8 mouse cellular contexts compared by ENCODE assay signal in the genomic region with DNA sequence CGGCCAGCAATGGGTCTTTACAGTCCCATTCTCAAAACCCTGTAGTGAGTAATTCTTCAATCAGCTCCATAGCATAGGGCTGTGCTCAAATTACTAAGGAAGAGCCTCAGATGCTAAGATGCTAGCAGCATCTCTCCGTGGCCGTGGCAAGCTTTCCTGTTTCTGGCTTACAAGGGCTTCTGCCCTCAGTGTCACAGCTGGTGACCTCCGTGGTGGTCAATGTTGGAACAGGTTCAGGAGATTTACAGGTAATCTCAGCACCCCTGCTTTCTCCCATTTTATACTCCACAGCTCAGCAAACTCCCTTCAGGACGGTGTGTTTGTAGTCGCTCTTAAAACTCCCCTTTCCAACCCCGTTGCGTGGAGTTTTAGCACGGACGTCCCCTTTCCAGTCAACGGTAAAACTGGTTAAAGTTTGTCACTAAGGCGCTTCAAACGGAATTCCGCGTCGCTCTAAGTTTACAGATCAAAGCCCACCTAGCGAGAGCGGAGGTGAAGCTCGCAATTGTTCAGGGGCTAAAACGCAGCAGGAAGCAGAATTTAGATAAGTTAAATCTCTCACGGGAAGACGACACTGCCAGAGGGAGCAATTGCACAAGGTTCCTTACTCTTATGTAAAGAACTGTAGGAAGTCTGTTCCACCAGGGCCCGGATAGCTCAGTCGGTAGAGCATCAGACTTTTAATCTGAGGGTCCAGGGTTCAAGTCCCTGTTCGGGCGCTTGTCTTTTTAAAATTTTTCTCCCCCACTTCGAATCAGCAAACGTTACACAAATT. TPM values are rescaled to one million over a fixed set of nuclear protein-coding genes. Genes with fewer than 3 reads are reported as not detected.
A peak's percentile ranks its signal among the peaks of the same experiment; 100 is the strongest.
DNase-seq lines count a peak whose midpoint lies in the region; ATAC-seq and TF ChIP-seq lines count a peak whose summit lies in the region.

No protein-coding gene starts in this region.

- H3K4me2 ChIP-seq in forebrain, embryonic 13.5 days: peak overlapping the region; percentile 71
- H3K4me2 ChIP-seq in hindbrain, embryonic 11.5 days (replicated peaks; ENCODE audit: low read depth, low read length): peak overlapping the region; percentile 40
- peak overlapping the region; percentile 60 for H3K4me2 ChIP-seq in lung, embryonic 16.5 days (ENCODE audit: low read depth, low read length)

- peak overlapping the region; percentile 56 for H3K27ac ChIP-seq in MEL (ENCODE audit: control insufficient read depth, low read depth, low read length)
- peak overlapping the region; percentile 73 for H3K27ac ChIP-seq in forebrain, embryonic 13.5 days
- peak overlapping the region; percentile 39; the same call in 1 of the 2 replicates for H3K27ac ChIP-seq in hindbrain, embryonic 11.5 days (ENCODE audit: low read depth, low read length)
- H3K27ac ChIP-seq in lung, embryonic 16.5 days (ENCODE audit: low read length): peak overlapping the region; percentile 86

- peak overlapping the region; percentile 62 for H3K9ac ChIP-seq in MEL (ENCODE audit: control insufficient read depth, low read depth, low read length, poor library complexity, severe bottlenecking)
- peak overlapping the region; percentile 61 for H3K9ac ChIP-seq in forebrain, embryonic 13.5 days
- peak overlapping the region; percentile 28 for H3K9ac ChIP-seq in hindbrain, embryonic 11.5 days (ENCODE audit: low read depth, low read length)
- peak overlapping the region; percentile 71 for H3K9ac ChIP-seq in lung, embryonic 16.5 days (ENCODE audit: low read length)

- H3K9me3 ChIP-seq in MEL (replicated peaks; ENCODE audit: insufficient read depth, low read length): no peaks in the 10 kb centered on the region
- H3K9me3 ChIP-seq in forebrain, embryonic 13.5 days (replicated peaks): no peaks in the 10 kb centered on the region
- H3K9me3 ChIP-seq in hindbrain, embryonic 11.5 days (ENCODE audit: control insufficient read depth, low read length): no peaks in the 10 kb centered on the region
- no peaks in the 10 kb centered on the region for H3K9me3 ChIP-seq in lung, embryonic 16.5 days (ENCODE audit: control insufficient read depth, low read length)

- TF ChIP-seq POLR2A in MEL (IDR thresholded peaks at IDR 0.05; ENCODE audit: control insufficient read depth in 1 of 2, insufficient read depth in 1 of 2, low read depth in 1 of 2, low read length in 2 of 2, poor library complexity in 1 of 2): no peak

- ATAC-seq in cerebellum, adult (ENCODE audit: insufficient number of reproducible peaks, low FRiP score, low TSS enrichment): peak; percentile 45; the same call in 1 of the 2 replicates
- ATAC-seq in forebrain, embryonic 13.5 days: peak; percentile 92
- ATAC-seq in hindbrain, embryonic 11.5 days (ENCODE audit: low FRiP score): peak; percentile 89
- ATAC-seq in lung, embryonic 16.5 days (ENCODE audit: low read depth): peak; percentile 93

- H3K79me2 ChIP-seq in MEL (ENCODE audit: control insufficient read depth, insufficient read depth, low read length, poor library complexity): no peaks in the 10 kb centered on the region

- DNase-seq in MEL (ENCODE audit: low read depth, low spot score): peak; percentile 93
- DNase-seq in hindbrain, embryonic 11.5 days (ENCODE audit: low spot score): peak; percentile 91
- peak; percentile 50 to 63 for DNase-seq in layer of hippocampus, postnatal 10 days (ENCODE audit: low spot score in 2 of 2)
- DNase-seq in ovary, postnatal 14 days (ENCODE audit: low spot score): peak; percentile 51
- peak; percentile 61 for DNase-seq in thymus, postnatal 4 days

- TF ChIP-seq EP300 in MEL (IDR thresholded peaks at IDR 0.05; ENCODE audit: low read depth in 1 of 2, low read length in 2 of 2): no peak

- no peaks in the 10 kb centered on the region for H3K27me3 ChIP-seq in MEL (ENCODE audit: control insufficient read depth in 1 of 2, insufficient read depth in 2 of 2, low read length in 2 of 2)
- H3K27me3 ChIP-seq in forebrain, embryonic 13.5 days: no peaks in the 10 kb centered on the region
- H3K27me3 ChIP-seq in hindbrain, embryonic 11.5 days (ENCODE audit: control insufficient read depth, insufficient read depth, low read length): no peaks in the 10 kb centered on the region
- H3K27me3 ChIP-seq in lung, embryonic 16.5 days (ENCODE audit: control insufficient read depth, insufficient read depth, low read depth, low read length): no peaks in the 10 kb centered on the region

- H3K4me1 ChIP-seq in MEL (ENCODE audit: control insufficient read depth in 1 of 2, insufficient read depth in 2 of 2, low read length in 2 of 2): peaks cover 0 to 21% of the 10 kb centered on the region in 2 experiments; a peak in 2 of 4 replicates
- peaks cover 11% of the 10 kb centered on the region for H3K4me1 ChIP-seq in forebrain, embryonic 13.5 days
- no peaks in the 10 kb centered on the region for H3K4me1 ChIP-seq in hindbrain, embryonic 11.5 days (replicated peaks; ENCODE audit: control insufficient read depth, insufficient read depth, low read length)
- H3K4me1 ChIP-seq in lung, embryonic 16.5 days (replicated peaks; ENCODE audit: control insufficient read depth, insufficient read depth, low read length): peaks cover 8% of the 10 kb centered on the region; the same call in 1 of the 2 replicates

- TF ChIP-seq CTCF in MEL (IDR thresholded peaks at IDR 0.05 in 2 of 3, conservative IDR thresholded peaks at IDR 0.05 in 1 of 3; ENCODE audit: control insufficient read depth in 1 of 3, insufficient read depth in 1 of 3, low read depth in 2 of 3, low read length in 3 of 3, poor library complexity in 1 of 3, severe bottlenecking in 1 of 3): no peak

- H3K4me3 ChIP-seq in MEL (ENCODE audit: control insufficient read depth in 1 of 2, insufficient read depth in 1 of 2, low read depth in 2 of 2, low read length in 2 of 2): peak overlapping the region; percentile 59 to 74
- peak overlapping the region; percentile 53 for H3K4me3 ChIP-seq in forebrain, embryonic 13.5 days
- H3K4me3 ChIP-seq in hindbrain, embryonic 11.5 days (ENCODE audit: low read depth, low read length): peak overlapping the region; percentile 38
- peak overlapping the region; percentile 72 for H3K4me3 ChIP-seq in lung, embryonic 16.5 days (ENCODE audit: low read length)

- 1% methylated on average over 28 of the region's 28 CpGs for WGBS in forebrain, embryonic 13.5 days
- WGBS in hindbrain, embryonic 11.5 days: 2% methylated on average over 28 of the region's 28 CpGs
- under 1% methylated on average over 28 of the region's 28 CpGs for WGBS in lung, embryonic 16.5 days

- TF ChIP-seq RAD21 in MEL (IDR thresholded peaks at IDR 0.05; ENCODE audit: low read depth, low read length): no peak

- peaks cover 0 to 6% of the 10 kb centered on the region in 2 experiments; a peak in 2 of 4 replicates for H3K36me3 ChIP-seq in MEL (ENCODE audit: control insufficient read depth in 1 of 2, insufficient read depth in 2 of 2, low read length in 2 of 2)
- H3K36me3 ChIP-seq in forebrain, embryonic 13.5 days (ENCODE audit: poor library complexity, severe bottlenecking): no peaks in the 10 kb centered on the region
- no peaks in the 10 kb centered on the region for H3K36me3 ChIP-seq in hindbrain, embryonic 11.5 days (ENCODE audit: control insufficient read depth, insufficient read depth, low read length)
- no peaks in the 10 kb centered on the region for H3K36me3 ChIP-seq in lung, embryonic 16.5 days (ENCODE audit: control insufficient read depth, insufficient read depth, low read length)

TF ChIP-seq in MEL, 35 proteins besides CTCF, POLR2A, EP300 and RAD21:
- peak; percentile 61; the same call in 1 of the 2 replicates for TF ChIP-seq HCFC1 (IDR thresholded peaks at IDR 0.05; ENCODE audit: low read depth, low read length)
- TF ChIP-seq MAZ (IDR thresholded peaks at IDR 0.05; ENCODE audit: low read depth, low read length): 0 out of 2 replicates have a peak, but pooled peaks have one; percentile 41
- 0 out of 2 replicates have a peak, but pooled peaks have one; percentile 27 for TF ChIP-seq RCOR1 (IDR thresholded peaks at IDR 0.05; ENCODE audit: low read depth, low read length)
- no peak for TF ChIP-seq UBTF (IDR thresholded peaks at IDR 0.05; ENCODE audit: borderline replicate concordance, insufficient read depth, low read depth, low read length)
- TF ChIP-seq NRF1 (IDR thresholded peaks at IDR 0.05; ENCODE audit: insufficient read depth, low read depth, low read length, poor library complexity, severe bottlenecking): no peak
- TF ChIP-seq GABPA (IDR thresholded peaks at IDR 0.05; ENCODE audit: low read depth, low read length): no peak
- TF ChIP-seq ZMIZ1 (IDR thresholded peaks at IDR 0.05; ENCODE audit: low read depth, low read length): no peak
- peak; percentile 24; the same call in 1 of the 2 replicates for TF ChIP-seq MXI1 (IDR thresholded peaks at IDR 0.05; ENCODE audit: low read depth, low read length)
- TF ChIP-seq TBP (IDR thresholded peaks at IDR 0.05; ENCODE audit: low read depth, low read length): peak; percentile 99
- TF ChIP-seq GATA1 (IDR thresholded peaks at IDR 0.05; ENCODE audit: low read depth, low read length): peak; percentile 75
- TF ChIP-seq POLR2AphosphoS2 (IDR thresholded peaks at IDR 0.05; ENCODE audit: low read length): no peak
- peak; percentile 91; the same call in 1 of the 2 replicates for TF ChIP-seq MAFK (IDR thresholded peaks at IDR 0.05; ENCODE audit: borderline replicate concordance, low read depth, low read length)
- peak; percentile 68; the same call in 1 of the 2 replicates for TF ChIP-seq ELF1 (IDR thresholded peaks at IDR 0.05; ENCODE audit: low read depth, low read length)
- peak; percentile 31; the same call in 1 of the 2 replicates for TF ChIP-seq MYB (IDR thresholded peaks at IDR 0.05; ENCODE audit: low read depth, low read length)

RNA-seq across cellular contexts. Expression of gene Mdm4, which starts 3.1 kb away (rescaled TPM):
- total RNA-seq in MEL (2012; rRNA removed): 19.8 and 23.5 TPM in 2 replicates
- 10 to 100 TPM in 1 of 2 experiments, not detected in 1; 28.1 TPM for polyA plus RNA-seq in MEL (2012; ENCODE audit: insufficient read depth in 1 of 2, insufficient read length in 2 of 2, low read depth in 1 of 2, low replicate concordance in 2 of 2, missing spikeins in 1 of 2)
- polyA plus RNA-seq in forebrain, embryonic 13.5 days (2015; fragmentation: Nextera tagmentation; extraction: Ambion mirVana): 44.8 and 46.3 TPM in 2 replicates
- 36.6 and 61.7 TPM in 2 replicates for polyA plus RNA-seq in hindbrain, embryonic 11.5 days (2014; fragmentation: Nextera tagmentation; extraction: Ambion mirVana)
- 10 to 100 TPM; 93.0 to 99.9 TPM for total RNA-seq in layer of hippocampus, postnatal 10 days (2021)
- 33.3 and 33.4 TPM in 2 replicates for polyA plus RNA-seq in lung, embryonic 16.5 days (2015; fragmentation: Nextera tagmentation; extraction: Ambion mirVana)

RNA-seq across cellular contexts. Expression of gene Pik3c2b, which starts 12.0 kb away (rescaled TPM):
- total RNA-seq in MEL (2012; rRNA removed): 2.9 TPM in 2 replicates
- 1 to 10 TPM in 1 of 2 experiments, not detected in 1; 3.2 TPM for polyA plus RNA-seq in MEL (2012; ENCODE audit: insufficient read depth in 1 of 2, insufficient read length in 2 of 2, low read depth in 1 of 2, low replicate concordance in 2 of 2, missing spikeins in 1 of 2)
- 15.5 and 15.9 TPM in 2 replicates for polyA plus RNA-seq in forebrain, embryonic 13.5 days (2015; fragmentation: Nextera tagmentation; extraction: Ambion mirVana)
- 15.7 and 21.2 TPM in 2 replicates for polyA plus RNA-seq in hindbrain, embryonic 11.5 days (2014; fragmentation: Nextera tagmentation; extraction: Ambion mirVana)
- 10 to 100 TPM; 27.1 to 28.0 TPM for total RNA-seq in layer of hippocampus, postnatal 10 days (2021)
- 5.3 and 6.2 TPM in 2 replicates for polyA plus RNA-seq in lung, embryonic 16.5 days (2015; fragmentation: Nextera tagmentation; extraction: Ambion mirVana)

Comparison
In these comparisons a context has a peak if more than half of its experiments do, and no peak if none do; other contexts are left out.
1. Peak in every context shown above with its lines: DNase-seq, ATAC-seq, H3K4me3 ChIP-seq and H3K27ac ChIP-seq.